Mouse (Mus musculus) heart, embryonic 11.5 days (tissue): ENCODE measurements around the gene Acpp. TPM values are rescaled to one million over a fixed set of nuclear protein-coding genes. Genes with fewer than 3 reads are reported as not detected.

Source experiments
- ATAC-seq: fragments of 200-750 bp; cut with Nextera tagmentation; replicated peaks from 2 replicates; pipeline ENCODE4 v1.8.0; 2017; ENCODE audit warnings: moderate library complexity; ENCODE audit not compliant: insufficient number of reproducible peaks, low FRiP score, low TSS enrichment
- H3K27ac ChIP-seq: fragments of 300-500 bp; sonication (generic); 2 replicates; pipeline ENCODE4 v1.5.1; 2014; ENCODE audit warnings: mild to moderate bottlenecking, low read depth, low read length
- H3K27me3 ChIP-seq: fragments of 300-500 bp; sonication (generic); 2 replicates; pipeline ENCODE4 v1.6.1; 2014; ENCODE audit warnings: mild to moderate bottlenecking, low read length, mixed read lengths; ENCODE audit not compliant: control insufficient read depth, insufficient read depth
- H3K36me3 ChIP-seq: fragments of 300-500 bp; sonication (generic); 2 replicates; pipeline ENCODE4 v1.6.1; 2014; ENCODE audit warnings: mild to moderate bottlenecking, low read length, moderate library complexity, mixed read lengths; ENCODE audit not compliant: control insufficient read depth, insufficient read depth
- H3K4me1 ChIP-seq: fragments of 300-500 bp; sonication (generic); 2 replicates; pipeline ENCODE4 v1.6.1; 2014; ENCODE audit warnings: low read length; ENCODE audit not compliant: control insufficient read depth, insufficient read depth
- H3K4me2 ChIP-seq: fragments of 300-500 bp; sonication (generic); 2 replicates; pipeline ENCODE4 v1.6.1; 2014; ENCODE audit warnings: mild to moderate bottlenecking, moderate library complexity
- H3K4me3 ChIP-seq: fragments of 300-500 bp; sonication (generic); 2 replicates; pipeline ENCODE4 v1.5.1; 2014; ENCODE audit warnings: low read depth, low read length
- H3K9ac ChIP-seq: fragments of 300-500 bp; sonication (generic); 2 replicates; pipeline ENCODE4 v1.6.1; 2014; ENCODE audit warnings: mild to moderate bottlenecking, low read depth, low read length, moderate library complexity
- H3K9me3 ChIP-seq: fragments of 300-500 bp; sonication (generic); replicated peaks from 2 replicates; pipeline ENCODE4 v1.6.1; 2016; ENCODE audit warnings: low read length; ENCODE audit not compliant: control insufficient read depth
- WGBS: fragments of 180-500 bp; shearing (Covaris S2); extraction: QIAGEN DNeasy Blood & Tissue Kit; methylation state at CpG from one replicate; pipeline ENCODE4 v1.1.7; 2014; ENCODE audit not compliant: insufficient replicate concordance; 5-methylcytosine and 5-hydroxymethylcytosine counted together
- polyA plus RNA-seq: library from polyadenylated mRNA; unstranded; fragments of >200 nt; fragmentation: Nextera tagmentation; extraction: Ambion mirVana; gene quantifications from 2 replicates; pipeline ENCODE4 v1.2.1, GENCODE M21; 2014

Gene Acpp
- polyA plus RNA-seq, 1 experiment from 2014 or later, result 0.30 TPM

- Histone ChIP-seq H3K9me3 (no peaks in the 10 kb centered on the region), H3K36me3 (no peaks in the 10 kb centered on the region), H3K4me3 (no peak overlapping the region), H3K4me2 (no peak overlapping the region), H3K27me3 (no peaks in the 10 kb centered on the region), H3K27ac (no peak overlapping the region), H3K4me1 (no peaks in the 10 kb centered on the region), H3K9ac (no peak overlapping the region)
- 80% methylated on average over 11 of the region's 11 CpGs for WGBS
- no peak for ATAC-seq
Measured at GRCm38 (mm10) chr9:104316351-104316750, 21.2 kb downstream of the Acpp start.

GRCm38 (mm10) chr9:104315499-104315898, 22.0 kb downstream of the Acpp start:
- H3K36me3 ChIP-seq, result no peaks in the 10 kb centered on the region
- H3K9me3 ChIP-seq, result no peaks in the 10 kb centered on the region
- WGBS, result 9% methylated on average over 10 of the region's 10 CpGs
- H3K27ac ChIP-seq, result no peak overlapping the region
- no peak for ATAC-seq
- H3K27me3 ChIP-seq, result no peaks in the 10 kb centered on the region
- H3K9ac ChIP-seq, result no peak overlapping the region
- no peaks in the 10 kb centered on the region for H3K4me1 ChIP-seq
- H3K4me3 ChIP-seq, result no peak overlapping the region
- H3K4me2 ChIP-seq, result no peak overlapping the region

GRCm38 (mm10) chr9:104306734-104307133, 30.8 kb downstream of the Acpp start:
- H3K4me3 ChIP-seq, result no peak overlapping the region
- no peaks in the 10 kb centered on the region for H3K27me3 ChIP-seq
- H3K4me1 ChIP-seq, result no peaks in the 10 kb centered on the region
- ATAC-seq, result no peak
- H3K4me2 ChIP-seq, result no peak overlapping the region
- no peak overlapping the region for H3K9ac ChIP-seq
- 10% methylated on average over 6 of the region's 6 CpGs for WGBS
- H3K36me3 ChIP-seq, result no peaks in the 10 kb centered on the region
- H3K27ac ChIP-seq, result no peak overlapping the region
- no peaks in the 10 kb centered on the region for H3K9me3 ChIP-seq

GRCm38 (mm10) chr9:104305333-104306111, 32.0 kb downstream of the Acpp start:
- no peaks in the 10 kb centered on the region for H3K4me1 ChIP-seq
- H3K9ac ChIP-seq, result no peak overlapping the region
- no peak overlapping the region for H3K4me2 ChIP-seq
- no peak overlapping the region for H3K27ac ChIP-seq
- H3K4me3 ChIP-seq, result no peak overlapping the region
- 85% methylated on average over 6 of the region's 6 CpGs for WGBS
- no peaks in the 10 kb centered on the region for H3K36me3 ChIP-seq
- ATAC-seq, result no peak
- H3K27me3 ChIP-seq, result no peaks in the 10 kb centered on the region
- no peaks in the 10 kb centered on the region for H3K9me3 ChIP-seq

- 74% methylated on average over 10 of the region's 10 CpGs for WGBS
- H3K4me2 ChIP-seq, result no peak overlapping the region
- H3K9me3 ChIP-seq, result no peaks in the 10 kb centered on the region
- no peak overlapping the region for H3K4me3 ChIP-seq
- H3K27me3 ChIP-seq, result no peaks in the 10 kb centered on the region
- H3K4me1 ChIP-seq, result no peaks in the 10 kb centered on the region
- H3K36me3 ChIP-seq, result no peaks in the 10 kb centered on the region
- no peak overlapping the region for H3K27ac ChIP-seq
- H3K9ac ChIP-seq, result no peak overlapping the region
- no peak for ATAC-seq
Measured at GRCm38 (mm10) chr9:104304800-104305199, 32.7 kb downstream of the Acpp start.

GRCm38 (mm10) chr9:104304376-104304775, 33.2 kb downstream of the Acpp start:
- no peaks in the 10 kb centered on the region for H3K9me3 ChIP-seq
- H3K27ac ChIP-seq, result no peak overlapping the region
- ATAC-seq, result no peak
- H3K27me3 ChIP-seq, result no peaks in the 10 kb centered on the region
- H3K4me3 ChIP-seq, result no peak overlapping the region
- no peaks in the 10 kb centered on the region for H3K36me3 ChIP-seq
- H3K4me2 ChIP-seq, result no peak overlapping the region
- no peak overlapping the region for H3K9ac ChIP-seq
- no peaks in the 10 kb centered on the region for H3K4me1 ChIP-seq
- WGBS, result 58% methylated on average over 4 of the region's 4 CpGs

- WGBS, result 63% methylated on average over 12 of the region's 12 CpGs
- ATAC-seq, result no peak
- no peak overlapping the region for H3K4me3 ChIP-seq
Measured at GRCm38 (mm10) chr9:104300569-104300968, 37.0 kb downstream of the Acpp start.

GRCm38 (mm10) chr9:104297041-104297440, 40.5 kb downstream of the Acpp start:
- ATAC-seq, result no peak
- WGBS, result 68% methylated on average over 3 of the region's 3 CpGs

More at GRCm38 (mm10) chr9:104300569-104300968, 37.0 kb downstream of the Acpp start:
- Histone ChIP-seq H3K36me3 (no peaks in the 10 kb centered on the region), H3K9ac (no peak overlapping the region), H3K27me3 (no peaks in the 10 kb centered on the region), H3K27ac (no peak overlapping the region), H3K4me2 (no peak overlapping the region), H3K9me3 (no peaks in the 10 kb centered on the region), H3K4me1 (no peaks in the 10 kb centered on the region)

GRCm38 (mm10) chr9:104284934-104285333, 52.6 kb downstream of the Acpp start:
- ATAC-seq, result no peak
- no peak overlapping the region for H3K27ac ChIP-seq
- H3K4me2 ChIP-seq, result no peak overlapping the region
- no peaks in the 10 kb centered on the region for H3K36me3 ChIP-seq
- no peaks in the 10 kb centered on the region for H3K27me3 ChIP-seq
- H3K9me3 ChIP-seq, result no peaks in the 10 kb centered on the region
- WGBS, result 43% methylated on average over 6 of the region's 6 CpGs
- no peaks in the 10 kb centered on the region for H3K4me1 ChIP-seq
- no peak overlapping the region for H3K4me3 ChIP-seq
- H3K9ac ChIP-seq, result no peak overlapping the region

More at GRCm38 (mm10) chr9:104297041-104297440, 40.5 kb downstream of the Acpp start:
- H3K27me3 ChIP-seq, result no peaks in the 10 kb centered on the region
- H3K9me3 ChIP-seq, result no peaks in the 10 kb centered on the region
- H3K4me1 ChIP-seq, result no peaks in the 10 kb centered on the region
- no peak overlapping the region for H3K4me2 ChIP-seq
- H3K36me3 ChIP-seq, result no peaks in the 10 kb centered on the region
- no peak overlapping the region for H3K27ac ChIP-seq
- H3K9ac ChIP-seq, result no peak overlapping the region
- H3K4me3 ChIP-seq, result no peak overlapping the region
